Mouse (Mus musculus) limb, embryonic 14.5 days (tissue): ENCODE measurements around the gene Tep1. TPM values are rescaled to one million over a fixed set of nuclear protein-coding genes. Genes with fewer than 3 reads are reported as not detected.
A peak's percentile ranks its signal among the peaks of the same experiment; 100 is the strongest.
"Not testable (repeated sequence)": the region's sequence is repeated elsewhere in the genome, so short reads cannot be mapped to it uniquely, and the experiment has no call there.

Experiments
- ATAC-seq: fragments of 200-750 bp; cut with Nextera tagmentation; 2 replicates; pipeline ENCODE4 v1.8.0; 2017; ENCODE audit warnings: low read depth, moderate number of reproducible peaks, moderate TSS enrichment; ENCODE audit not compliant: low FRiP score
- DNase-seq: peaks from one replicate; pipeline ENCODE4 v3.0.0-alpha.2; 2015; ENCODE audit warnings: low spot score
- H3K27ac ChIP-seq: fragments of 300-500 bp; sonication (generic); replicated peaks from 2 replicates; pipeline ENCODE4 v1.5.1; 2014; ENCODE audit warnings: low read depth, mild to moderate bottlenecking, low read length, moderate library complexity, mixed read lengths
- H3K27me3 ChIP-seq: fragments of 300-500 bp; sonication (generic); 2 replicates; pipeline ENCODE4 v1.6.1; 2014; ENCODE audit warnings: low read length, mixed read lengths; ENCODE audit not compliant: control insufficient read depth, insufficient read depth
- H3K36me3 ChIP-seq: fragments of 300-500 bp; sonication (generic); 2 replicates; pipeline ENCODE4 v1.6.1; 2014; ENCODE audit warnings: mild to moderate bottlenecking, low read length, moderate library complexity, mixed read lengths; ENCODE audit not compliant: control insufficient read depth, insufficient read depth
- H3K4me1 ChIP-seq: fragments of 300-500 bp; sonication (generic); 2 replicates; pipeline ENCODE4 v1.6.1; 2014; ENCODE audit warnings: antibody characterized with exemption, low read length, mixed read lengths; ENCODE audit not compliant: control insufficient read depth, insufficient read depth
- H3K4me2 ChIP-seq: fragments of 300-500 bp; sonication (generic); replicated peaks from 2 replicates; pipeline ENCODE4 v1.6.1; 2014; ENCODE audit warnings: low read depth, mild to moderate bottlenecking, low read length, moderate library complexity; ENCODE audit not compliant: severe bottlenecking
- H3K4me3 ChIP-seq: fragments of 300-500 bp; sonication (generic); replicated peaks from 2 replicates; pipeline ENCODE4 v1.5.1; 2014; ENCODE audit warnings: low read length
- H3K9ac ChIP-seq: fragments of 300-500 bp; sonication (generic); 2 replicates; pipeline ENCODE4 v1.6.1; 2014; ENCODE audit warnings: mild to moderate bottlenecking, low read depth, low read length, moderate library complexity; ENCODE audit not compliant: severe bottlenecking
- H3K9me3 ChIP-seq: fragments of 300-500 bp; sonication (generic); 2 replicates; pipeline ENCODE4 v1.6.1; 2016; ENCODE audit warnings: low read length; ENCODE audit not compliant: control insufficient read depth
- POLR2A ChIP-seq: fragments of 200-500 bp; IDR thresholded peaks from 2 replicates; pipeline ENCODE4 v1.8.0; 2012; ENCODE audit warnings: inconsistent platforms, mild to moderate bottlenecking, moderate library complexity, borderline replicate concordance; ENCODE audit not compliant: insufficient read depth, insufficient read length; ENCODE audit errors: extremely low read depth
- WGBS: fragments of 180-500 bp; shearing (Covaris S2); extraction: QIAGEN DNeasy Blood & Tissue Kit; methylation state at CpG from one replicate; pipeline ENCODE4 v1.1.7; 2014; 5-methylcytosine and 5-hydroxymethylcytosine counted together
- polyA plus RNA-seq, 2 experiments: library from polyadenylated mRNA; depleted of rRNA in 1 of 2; stranded (reverse) in 1 of 2; unstranded in 1 of 2; fragments of >200 nt; fragmentation: Nextera tagmentation in 1 of 2; extraction: Ambion mirVana in 1 of 2; gene quantifications; 2 replicates each; pipeline versions ENCODE4 v1.2.1 to v1.2.3; 2012 to 2014

Tep1 gene
- polyA plus RNA-seq, 2 experiments = 9.5 to 10.5 TPM

- Histone ChIP-seq H3K36me3 (peaks cover 63% of the 10 kb centered on the region), H3K9me3 (no peaks in the 10 kb centered on the region), H3K9ac (no peak overlapping the region), H3K4me2 (no peak overlapping the region), H3K4me3 (no peak overlapping the region), H3K4me1 (peaks cover 4% of the 10 kb centered on the region; the same call in 1 of the 2 replicates), H3K27me3 (no peaks in the 10 kb centered on the region), H3K27ac (no peak overlapping the region)
- ATAC-seq (no peak), DNase-seq (no peak)
- no peak for TF ChIP-seq POLR2A
- 89% methylated on average over 2 of the region's 2 CpGs for WGBS
Observed at GRCm38 (mm10) chr14:50813060-50813459, 57.3 kb downstream of the Tep1 start.

- 2% methylated on average over 42 of the region's 42 CpGs for WGBS
- ATAC-seq = peak; percentile 97
Observed at GRCm38 (mm10) chr14:50807487-50808072, 62.8 kb downstream of the Tep1 start, which contains the start of the genes Ccnb1ip1 and Parp2. Gene Ccnb1ip1 (minus strand): TSS chr14:50807732. Gene Parp2 (plus strand): TSS chr14:50807841.

DNA sequence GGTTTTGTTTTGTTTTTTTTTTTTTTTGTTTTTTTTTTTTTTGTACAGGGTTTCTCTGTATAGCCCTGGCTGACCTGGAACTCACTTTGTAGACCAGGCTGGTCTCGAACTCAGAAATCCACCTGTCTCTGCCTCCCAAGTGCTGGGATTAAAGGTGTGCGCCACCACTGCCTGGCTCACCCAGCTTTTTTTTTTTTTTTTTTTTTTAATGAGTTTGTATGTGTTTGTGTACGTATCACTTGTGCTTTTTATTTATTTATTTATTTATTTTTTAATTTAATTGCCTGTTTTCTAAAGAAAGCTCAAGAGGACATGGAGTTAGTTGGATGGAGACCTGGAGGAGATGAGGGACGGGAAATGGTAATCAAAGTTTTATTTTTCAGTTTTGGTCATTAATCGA is 63.9 kb downstream of the Tep1 start:
- H3K9ac ChIP-seq, DNase-seq, H3K4me1 ChIP-seq, H3K27ac ChIP-seq, H3K27me3 ChIP-seq, ATAC-seq, H3K9me3 ChIP-seq: not testable (repeated sequence)
- peaks cover 12% of the 10 kb centered on the region for H3K36me3 ChIP-seq
- WGBS = 83% methylated on average over 5 of the region's 5 CpGs
- peak overlapping the region; percentile 48; the same call in 1 of the 2 replicates for H3K4me3 ChIP-seq
- peak overlapping the region; percentile 46 for H3K4me2 ChIP-seq

More at GRCm38 (mm10) chr14:50807487-50808072, 62.8 kb downstream of the Tep1 start, which contains the start of the genes Ccnb1ip1 and Parp2:
- H3K4me1 ChIP-seq = peaks cover 4% of the 10 kb centered on the region; the same call in 1 of the 2 replicates
- peak within 1 kb of the TSS; percentile 64 for H3K9ac ChIP-seq
- DNase-seq = peak; percentile 97
- 0 out of 2 replicates have a peak, but pooled peaks have one; percentile 56 for TF ChIP-seq POLR2A
- H3K27ac ChIP-seq = peak within 1 kb of the TSS; percentile 85
- no peaks in the 10 kb centered on the region for H3K27me3 ChIP-seq
- peak within 1 kb of the TSS; percentile 46 for H3K4me2 ChIP-seq
- H3K9me3 ChIP-seq = no peaks in the 10 kb centered on the region
- peak within 1 kb of the TSS; percentile 48 for H3K4me3 ChIP-seq
- H3K36me3 ChIP-seq = peaks cover 24% of the 10 kb centered on the region

DNA sequence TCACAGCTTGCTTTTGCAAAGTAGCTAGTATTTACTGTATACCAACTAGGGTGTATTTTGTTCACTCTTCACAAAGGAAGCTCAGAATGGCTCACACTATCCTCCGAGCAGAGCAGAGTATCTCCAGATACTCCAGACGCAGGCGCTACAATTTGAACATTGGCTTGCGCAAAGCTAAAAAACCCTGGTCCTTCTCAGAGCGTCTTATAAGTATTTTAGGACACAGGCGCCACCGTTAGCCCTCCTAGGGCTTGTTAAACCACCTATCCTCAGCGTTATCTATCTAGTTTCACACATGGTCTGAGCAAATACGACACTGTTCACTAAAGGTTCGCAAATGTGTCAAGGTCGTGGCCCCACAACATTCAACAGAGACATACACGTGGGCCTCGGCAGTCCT is 65.7 kb downstream of the Tep1 start:
- no peaks in the 10 kb centered on the region for H3K27me3 ChIP-seq
- no peak for ATAC-seq
- no peaks in the 10 kb centered on the region for H3K9me3 ChIP-seq
- no peak overlapping the region for H3K4me2 ChIP-seq
- DNase-seq = no peak
- no peak overlapping the region for H3K4me3 ChIP-seq
- H3K27ac ChIP-seq = no peak overlapping the region
- WGBS = 67% methylated on average over 13 of the region's 13 CpGs
- H3K36me3 ChIP-seq = no peaks in the 10 kb centered on the region
- peaks cover 4% of the 10 kb centered on the region; the same call in 1 of the 2 replicates for H3K4me1 ChIP-seq
- TF ChIP-seq POLR2A = no peak
- no peak overlapping the region for H3K9ac ChIP-seq

GRCm38 (mm10) chr14:50802843-50803562 is 67.4 kb downstream of the Tep1 start:
- H3K4me2 ChIP-seq = no peak overlapping the region
- no peaks in the 10 kb centered on the region for H3K4me1 ChIP-seq
- ATAC-seq (no peak), DNase-seq (no peak)
- H3K4me3 ChIP-seq = no peak overlapping the region
- WGBS = 65% methylated on average over 4 of the region's 4 CpGs
- no peak overlapping the region for H3K27ac ChIP-seq
- H3K27me3 ChIP-seq = no peaks in the 10 kb centered on the region
- no peaks in the 10 kb centered on the region for H3K36me3 ChIP-seq
- H3K9ac ChIP-seq = no peak overlapping the region
- H3K9me3 ChIP-seq = no peaks in the 10 kb centered on the region
- TF ChIP-seq POLR2A = no peak
